Mouse (Mus musculus): ENCODE measurements around the gene Inafm2. TPM values are rescaled to one million over a fixed set of nuclear protein-coding genes. Genes with fewer than 3 reads are reported as not detected.

The Inafm2 gene
- polyA plus RNA-seq, 2 experiments = 5.0 to 18.3 TPM

- H3K27me3 ChIP-seq (ENCODE audit: control insufficient read depth, insufficient read depth, low read length) = no peaks in the 10 kb centered on the region; the same call in 1 of the 2 replicates
- peaks cover 0 to 5% of the 10 kb centered on the region in 2 experiments; a peak in 1 of 4 replicates for H3K4me1 ChIP-seq (replicated peaks; ENCODE audit: control insufficient read depth in 2 of 2, insufficient read depth in 2 of 2, low read length in 1 of 2)
- H3K9me3 ChIP-seq (ENCODE audit: control insufficient read depth, low read length) = no peaks in the 10 kb centered on the region
- ATAC-seq (ENCODE audit: insufficient read depth) = peak; percentile 35; the same call in 1 of the 2 replicates
- no peak overlapping the region for H3K27ac ChIP-seq
- H3K4me3 ChIP-seq (ENCODE audit: insufficient read depth in 1 of 2, low read depth in 2 of 2, low read length in 2 of 2) = no peak overlapping the region
- H3K4me2 ChIP-seq (ENCODE audit: low read depth) = no peak overlapping the region
- peak; percentile 87 for TF ChIP-seq CTCF (IDR thresholded peaks at IDR 0.05; ENCODE audit: low read depth)
- no peak for TF ChIP-seq EP300 (IDR thresholded peaks at IDR 0.05; ENCODE audit: low read depth)
- H3K9ac ChIP-seq (replicated peaks) = no peak overlapping the region
- DNase-seq (ENCODE audit: low read depth in 3 of 3, low spot score in 3 of 3) = no peak
- 3% methylated on average over 3 of the region's 3 CpGs for WGBS (ENCODE audit: insufficient replicate concordance)
- no peaks in the 10 kb centered on the region for H3K36me3 ChIP-seq (replicated peaks; ENCODE audit: control insufficient read depth, insufficient read depth, low read depth)
Measured at GRCm38 (mm10) chr2:118730622-118730915, 15.0 kb upstream of the Inafm2 start.

GRCm38 (mm10) chr2:118731981-118732380, 13.6 kb upstream of the Inafm2 start:
- DNase-seq (ENCODE audit: low read depth in 3 of 3, low spot score in 3 of 3) (no peak), ATAC-seq (ENCODE audit: insufficient read depth) (no peak)
- Histone ChIP-seq H3K36me3 (replicated peaks; ENCODE audit: control insufficient read depth, insufficient read depth, low read depth) (no peaks in the 10 kb centered on the region), H3K9me3 (ENCODE audit: control insufficient read depth, low read length) (no peaks in the 10 kb centered on the region), H3K4me1 (replicated peaks; ENCODE audit: control insufficient read depth in 2 of 2, insufficient read depth in 2 of 2, low read length in 1 of 2) (peaks cover 0 to 5% of the 10 kb centered on the region in 2 experiments; a peak in 1 of 4 replicates), H3K4me3 (ENCODE audit: insufficient read depth in 1 of 2, low read depth in 2 of 2, low read length in 2 of 2) (no peak overlapping the region), H3K27me3 (ENCODE audit: control insufficient read depth, insufficient read depth, low read length) (no peaks in the 10 kb centered on the region; the same call in 1 of the 2 replicates), H3K4me2 (ENCODE audit: low read depth) (no peak overlapping the region), H3K27ac (no peak overlapping the region), H3K9ac (replicated peaks) (no peak overlapping the region)
- TF ChIP-seq EP300 (IDR thresholded peaks at IDR 0.05; ENCODE audit: low read depth) = no peak
- TF ChIP-seq CTCF (IDR thresholded peaks at IDR 0.05; ENCODE audit: low read depth) = no peak
- 74% methylated on average over 5 of the region's 5 CpGs for WGBS (ENCODE audit: insufficient replicate concordance)

GRCm38 (mm10) chr2:118733341-118733740, 12.2 kb upstream of the Inafm2 start:
- WGBS (ENCODE audit: insufficient replicate concordance) = 63% methylated on average over 5 of the region's 5 CpGs
- no peak overlapping the region for H3K4me3 ChIP-seq (ENCODE audit: insufficient read depth in 1 of 2, low read depth in 2 of 2, low read length in 2 of 2)
- H3K4me1 ChIP-seq (replicated peaks; ENCODE audit: control insufficient read depth in 2 of 2, insufficient read depth in 2 of 2, low read length in 1 of 2) = peaks cover 0 to 5% of the 10 kb centered on the region in 2 experiments; a peak in 1 of 4 replicates
- H3K36me3 ChIP-seq (replicated peaks; ENCODE audit: control insufficient read depth, insufficient read depth, low read depth) = no peaks in the 10 kb centered on the region
- no peaks in the 10 kb centered on the region for H3K9me3 ChIP-seq (ENCODE audit: control insufficient read depth, low read length)
- H3K27me3 ChIP-seq (ENCODE audit: control insufficient read depth, insufficient read depth, low read length) = no peaks in the 10 kb centered on the region; the same call in 1 of the 2 replicates
- H3K4me2 ChIP-seq (ENCODE audit: low read depth) = no peak overlapping the region
- no peak for DNase-seq (ENCODE audit: low read depth in 3 of 3, low spot score in 3 of 3)
- H3K27ac ChIP-seq = no peak overlapping the region
- no peak for ATAC-seq (ENCODE audit: insufficient read depth)
- TF ChIP-seq EP300 (IDR thresholded peaks at IDR 0.05; ENCODE audit: low read depth) = no peak
- no peak for TF ChIP-seq CTCF (IDR thresholded peaks at IDR 0.05; ENCODE audit: low read depth)
- H3K9ac ChIP-seq (replicated peaks) = no peak overlapping the region

- no peak overlapping the region for H3K4me3 ChIP-seq (ENCODE audit: insufficient read depth in 1 of 2, low read depth in 2 of 2, low read length in 2 of 2)
- TF ChIP-seq CTCF (IDR thresholded peaks at IDR 0.05; ENCODE audit: low read depth) = no peak
- TF ChIP-seq EP300 (IDR thresholded peaks at IDR 0.05; ENCODE audit: low read depth) = no peak
- no peak for ATAC-seq (ENCODE audit: insufficient read depth)
Measured at GRCm38 (mm10) chr2:118740341-118740740, 5.2 kb upstream of the Inafm2 start.

GRCm38 (mm10) chr2:118741183-118741582, 4.4 kb upstream of the Inafm2 start:
- 53% methylated on average over 9 of the region's 9 CpGs for WGBS (ENCODE audit: insufficient replicate concordance)
- H3K4me1 ChIP-seq (replicated peaks; ENCODE audit: control insufficient read depth in 2 of 2, insufficient read depth in 2 of 2, low read length in 1 of 2) = peaks cover 7 to 10% of the 10 kb centered on the region in 2 experiments
- H3K9ac ChIP-seq (replicated peaks) = no peak overlapping the region
- no peak overlapping the region for H3K4me3 ChIP-seq (ENCODE audit: insufficient read depth in 1 of 2, low read depth in 2 of 2, low read length in 2 of 2)
- H3K36me3 ChIP-seq (replicated peaks; ENCODE audit: control insufficient read depth, insufficient read depth, low read depth) = no peaks in the 10 kb centered on the region
- no peak overlapping the region for H3K27ac ChIP-seq
- no peak for DNase-seq (ENCODE audit: low read depth in 3 of 3, low spot score in 3 of 3)
- H3K27me3 ChIP-seq (ENCODE audit: control insufficient read depth, insufficient read depth, low read length) = peaks cover 8% of the 10 kb centered on the region
- no peak for ATAC-seq (ENCODE audit: insufficient read depth)
- no peak for TF ChIP-seq CTCF (IDR thresholded peaks at IDR 0.05; ENCODE audit: low read depth)
- H3K9me3 ChIP-seq (ENCODE audit: control insufficient read depth, low read length) = no peaks in the 10 kb centered on the region
- no peak overlapping the region for H3K4me2 ChIP-seq (ENCODE audit: low read depth)

More at GRCm38 (mm10) chr2:118740341-118740740, 5.2 kb upstream of the Inafm2 start:
- 16% methylated on average over 3 of the region's 3 CpGs for WGBS (ENCODE audit: insufficient replicate concordance)
- H3K4me1 ChIP-seq (replicated peaks; ENCODE audit: control insufficient read depth in 2 of 2, insufficient read depth in 2 of 2, low read length in 1 of 2) = peaks cover 7 to 10% of the 10 kb centered on the region in 2 experiments
- no peak for DNase-seq (ENCODE audit: low read depth in 3 of 3, low spot score in 3 of 3)
- H3K4me2 ChIP-seq (ENCODE audit: low read depth) = no peak overlapping the region
- H3K36me3 ChIP-seq (replicated peaks; ENCODE audit: control insufficient read depth, insufficient read depth, low read depth) = no peaks in the 10 kb centered on the region
- no peak overlapping the region for H3K9ac ChIP-seq (replicated peaks)
- no peaks in the 10 kb centered on the region for H3K9me3 ChIP-seq (ENCODE audit: control insufficient read depth, low read length)
- H3K27me3 ChIP-seq (ENCODE audit: control insufficient read depth, insufficient read depth, low read length) = peaks cover 8% of the 10 kb centered on the region
- no peak overlapping the region for H3K27ac ChIP-seq

All from liver, embryonic 14.5 days (tissue).